Mouse (Mus musculus): ENCODE results near the gene Herc6. TPM values are rescaled to one million over a fixed set of nuclear protein-coding genes. Genes with fewer than 3 reads are reported as not detected.
"Not testable (repeated sequence)": the region's sequence is repeated elsewhere in the genome, so short reads cannot be mapped to it uniquely, and the experiment has no call there.

Gene Herc6
- 5.6 and 17.1 TPM in 2 replicates for polyA plus RNA-seq (2012; rRNA removed)

GRCm38 (mm10) chr6:57580881-57581548, at the start of gene Herc6:
Herc6 (plus strand) TSS chr6:57581000.
- peak; percentile 35 for DNase-seq (ENCODE audit: low read depth, low spot score)
- WGBS = 1% methylated on average over 16 of the region's 16 CpGs

GRCm38 (mm10) chr6:57531011-57531410, 49.8 kb upstream of the Herc6 start:
- DNase-seq (ENCODE audit: low read depth, low spot score) = no peak
- WGBS = 73% methylated on average over 4 of the region's 4 CpGs

GRCm38 (mm10) chr6:57531441-57531840, 49.4 kb upstream of the Herc6 start:
- DNase-seq (ENCODE audit: low read depth, low spot score) = no peak
- WGBS = 76% methylated on average over 1 of the region's 1 CpGs

- no peak for DNase-seq (ENCODE audit: low read depth, low spot score)
- WGBS = 85% methylated on average over 1 of the region's 1 CpGs
These were observed 48.8 kb upstream of the Herc6 start for GRCm38 (mm10) chr6:57532022-57532421.

- no peak for DNase-seq (ENCODE audit: low read depth, low spot score)
- WGBS = 17% methylated on average over 2 of the region's 2 CpGs
These were observed 47.4 kb upstream of the Herc6 start for GRCm38 (mm10) chr6:57533410-57533809.

GRCm38 (mm10) chr6:57534231-57534610, 46.6 kb upstream of the Herc6 start:
- no peak for DNase-seq (ENCODE audit: low read depth, low spot score)

GRCm38 (mm10) chr6:57534611-57535286, 46.1 kb upstream of the Herc6 start:
- under 1% methylated on average over 31 of the region's 31 CpGs for WGBS
- DNase-seq (ENCODE audit: low read depth, low spot score) = no peak

More at GRCm38 (mm10) chr6:57534231-57534610, 46.6 kb upstream of the Herc6 start:
- 4% methylated on average over 8 of the region's 8 CpGs for WGBS

- DNase-seq (ENCODE audit: low read depth, low spot score) = peak; percentile 100
- under 1% methylated on average over 24 of the region's 24 CpGs for WGBS
These were observed 45.3 kb upstream of the Herc6 start, which contains the start of gene Ppm1k for GRCm38 (mm10) chr6:57535386-57535936. Ppm1k (minus strand) TSS chr6:57535468.

- WGBS = 22% methylated on average over 14 of the region's 14 CpGs
- no peak for DNase-seq (ENCODE audit: low read depth, low spot score)
These were observed 44.7 kb upstream of the Herc6 start for GRCm38 (mm10) chr6:57535971-57536669.

GRCm38 (mm10) chr6:57537887-57538286, 42.9 kb upstream of the Herc6 start:
- 90% methylated on average over 5 of the region's 5 CpGs for WGBS
- no peak for DNase-seq (ENCODE audit: low read depth, low spot score)

- no peak for DNase-seq (ENCODE audit: low read depth, low spot score)
- 58% methylated on average over 5 of the region's 5 CpGs for WGBS
These were observed 39.8 kb upstream of the Herc6 start for GRCm38 (mm10) chr6:57540950-57541498.

- no peak for DNase-seq (ENCODE audit: low read depth, low spot score)
- WGBS = 78% methylated on average over 1 of the region's 1 CpGs
These were observed 39.0 kb upstream of the Herc6 start for GRCm38 (mm10) chr6:57541737-57542335.

- DNase-seq (ENCODE audit: low read depth, low spot score) = not testable (repeated sequence)
These were observed 37.2 kb upstream of the Herc6 start for GRCm38 (mm10) chr6:57543591-57543990.

- WGBS = 53% methylated on average over 2 of the region's 2 CpGs
- no peak for DNase-seq (ENCODE audit: low read depth, low spot score)
These were observed 35.9 kb upstream of the Herc6 start for GRCm38 (mm10) chr6:57544866-57545265.

- DNase-seq (ENCODE audit: low read depth, low spot score) = no peak
- 14% methylated on average over 3 of the region's 3 CpGs for WGBS
These were observed 29.5 kb upstream of the Herc6 start for GRCm38 (mm10) chr6:57551211-57551796.

- DNase-seq (ENCODE audit: low read depth, low spot score) = no peak
- WGBS = 36% methylated on average over 4 of the region's 4 CpGs
These were observed 22.9 kb upstream of the Herc6 start for GRCm38 (mm10) chr6:57557796-57558317.

- DNase-seq (ENCODE audit: low read depth, low spot score) = no peak
- WGBS = 79% methylated on average over 1 of the region's 1 CpGs
These were observed 17.3 kb upstream of the Herc6 start for GRCm38 (mm10) chr6:57563454-57563853.

- no peak for DNase-seq (ENCODE audit: low read depth, low spot score)
- WGBS = 64% methylated on average over 7 of the region's 7 CpGs
These were observed 15.3 kb upstream of the Herc6 start for GRCm38 (mm10) chr6:57565452-57565851.

- WGBS = 86% methylated on average over 2 of the region's 2 CpGs
These were observed 13.2 kb upstream of the Herc6 start for GRCm38 (mm10) chr6:57567630-57568029.

More at GRCm38 (mm10) chr6:57567630-57568029, 13.2 kb upstream of the Herc6 start:
- no peak for DNase-seq (ENCODE audit: low read depth, low spot score)

Data from large intestine, adult 2 months (tissue).